Mouse (Mus musculus) left cerebral cortex, postnatal 14 days (tissue): ENCODE measurements around the gene Ecd. TPM values are rescaled to one million over a fixed set of nuclear protein-coding genes. Genes with fewer than 3 reads are reported as not detected.

Experiments used
- DNase-seq, 2 experiments: peaks; one replicate each; pipeline ENCODE4 v3.0.0; 2021 to 2022; ENCODE audit warnings: low spot score in 2 of 2, mixed read lengths in 1 of 2
- intact Hi-C: fragments of 180-260 bp; cut with DNase I; formaldehyde crosslinking; loops from one replicate; pipeline ENCODE4 v1.15.1; 2025
- long read RNA-seq, 2 experiments: library from polyadenylated mRNA; stranded (forward); transcript quantifications; one replicate each; pipeline ENCODE4 v2.0.0; 2021
- total RNA-seq, 2 experiments: library from RNA; stranded (reverse); gene quantifications; 2 replicates each; pipeline ENCODE4 v1.2.3; 2021

Gene Ecd
- 10 to 100 TPM; 32.1 to 32.7 TPM for total RNA-seq
- long read RNA-seq, experiment 1, transcript Ecd-201 (14 exons, 3,132 nt) = major isoform, 24 of 33 reads
- long read RNA-seq, experiment 1, partial matches to known transcripts = 5 of 33 reads
- long read RNA-seq, experiment 1, other reads (novel, unspliced or antisense) = 4 of 33 reads
- long read RNA-seq, experiment 2, transcript Ecd-201 (14 exons, 3,132 nt) = major isoform, 31 of 46 reads
- long read RNA-seq, experiment 2, partial matches to known transcripts = 10 of 46 reads
- long read RNA-seq, experiment 2, other reads (novel, unspliced or antisense) = 5 of 46 reads

GRCm38 (mm10) chr14:20347991-20348541 lies at the start of gene Ecd, which contains the start of gene Fam149b:
Ecd (minus strand) TSS chr14:20348121.
Fam149b (plus strand) TSS chr14:20348162.
- intact Hi-C loops = loop anchor here (5.0 kb wide), 1 partner anchor 39 kb away; the partner anchor contains the start of gene Dnajc9
- peak; percentile 95 for DNase-seq

GRCm38 (mm10) chr14:20397220-20397619 lies 49.3 kb upstream of the Ecd start:
- intact Hi-C loops = loop anchor here (10.0 kb wide), 1 partner anchor 268 kb away; the partner anchor contains the start of gene Synpo2l
- DNase-seq = peak in 1 of 2 experiments; percentile 29

- DNase-seq = peak; percentile 94 to 96
Observed at GRCm38 (mm10) chr14:20393205-20393913, 45.4 kb upstream of the Ecd start, which contains the start of gene Mrps16. Mrps16 (minus strand) TSS chr14:20393634.

GRCm38 (mm10) chr14:20392326-20392725 lies 44.4 kb upstream of the Ecd start:
- DNase-seq = no peak
- intact Hi-C loops = loop anchor here (10.0 kb wide), 1 partner anchor 272 kb away; the partner anchor contains the start of gene Synpo2l

More at GRCm38 (mm10) chr14:20393205-20393913, 45.4 kb upstream of the Ecd start, which contains the start of gene Mrps16:
- intact Hi-C loops = loop anchor here (10.0 kb wide), 1 partner anchor 271 kb away; the partner anchor contains the start of gene Synpo2l

- DNase-seq = no peak
- intact Hi-C loops = loop anchor here (5.0 to 10.0 kb wide), 2 partner anchors 42 to 275 kb away; partner anchors contain the start of genes Ecd, Fam149b and Synpo2l
Observed at GRCm38 (mm10) chr14:20389446-20390079, 41.6 kb upstream of the Ecd start.

- peak; percentile 95 to 97 for DNase-seq
- intact Hi-C loops = loop anchor here (5.0 kb wide), 1 partner anchor 41 kb away; the partner anchor contains the start of genes Ecd and Fam149b
Observed at GRCm38 (mm10) chr14:20388441-20389129, 40.7 kb upstream of the Ecd start, which contains the start of gene Dnajc9. Dnajc9 (minus strand) TSS chr14:20388910.

- intact Hi-C loops = no loop called here
- no peak for DNase-seq
Observed at GRCm38 (mm10) chr14:20379753-20380430, 32.0 kb upstream of the Ecd start.

- intact Hi-C loops = no loop called here
- DNase-seq = no peak
Observed at GRCm38 (mm10) chr14:20379087-20379640, 31.2 kb upstream of the Ecd start.

- intact Hi-C loops = no loop called here
- DNase-seq = no peak
Observed at GRCm38 (mm10) chr14:20378313-20379061, 30.6 kb upstream of the Ecd start.

GRCm38 (mm10) chr14:20377112-20377521 lies 29.2 kb upstream of the Ecd start:
- intact Hi-C loops = no loop called here
- DNase-seq = peak in 1 of 2 experiments; percentile 27

- DNase-seq = no peak
- intact Hi-C loops = no loop called here
Observed at GRCm38 (mm10) chr14:20371854-20372253, 23.9 kb upstream of the Ecd start.

GRCm38 (mm10) chr14:20370798-20371197 lies 22.9 kb upstream of the Ecd start:
- DNase-seq = no peak
- intact Hi-C loops = no loop called here

GRCm38 (mm10) chr14:20368271-20368670 lies 20.4 kb upstream of the Ecd start:
- no peak for DNase-seq
- intact Hi-C loops = no loop called here

GRCm38 (mm10) chr14:20363230-20363629 lies 15.3 kb upstream of the Ecd start:
- intact Hi-C loops = no loop called here
- DNase-seq = no peak

- DNase-seq = peak in 1 of 2 experiments; percentile 43
- intact Hi-C loops = loop anchor here (5.0 kb wide), 1 partner anchor 40 kb away; the partner anchor contains the start of gene Dnajc9
Observed at GRCm38 (mm10) chr14:20347441-20347990, 405 bp downstream of the Ecd start.

GRCm38 (mm10) chr14:20345885-20346284 lies 2.0 kb downstream of the Ecd start:
- intact Hi-C loops = loop anchor here (5.0 kb wide), 1 partner anchor 41 kb away; the partner anchor contains the start of gene Dnajc9
- DNase-seq = peak in 1 of 2 experiments; percentile 9

GRCm38 (mm10) chr14:20340866-20341265 lies 7.1 kb downstream of the Ecd start:
- no peak for DNase-seq
- intact Hi-C loops = no loop called here
